Mouse (Mus musculus): Measurements from ENCODE around the gene Soat2.

Gene Soat2

DNA sequence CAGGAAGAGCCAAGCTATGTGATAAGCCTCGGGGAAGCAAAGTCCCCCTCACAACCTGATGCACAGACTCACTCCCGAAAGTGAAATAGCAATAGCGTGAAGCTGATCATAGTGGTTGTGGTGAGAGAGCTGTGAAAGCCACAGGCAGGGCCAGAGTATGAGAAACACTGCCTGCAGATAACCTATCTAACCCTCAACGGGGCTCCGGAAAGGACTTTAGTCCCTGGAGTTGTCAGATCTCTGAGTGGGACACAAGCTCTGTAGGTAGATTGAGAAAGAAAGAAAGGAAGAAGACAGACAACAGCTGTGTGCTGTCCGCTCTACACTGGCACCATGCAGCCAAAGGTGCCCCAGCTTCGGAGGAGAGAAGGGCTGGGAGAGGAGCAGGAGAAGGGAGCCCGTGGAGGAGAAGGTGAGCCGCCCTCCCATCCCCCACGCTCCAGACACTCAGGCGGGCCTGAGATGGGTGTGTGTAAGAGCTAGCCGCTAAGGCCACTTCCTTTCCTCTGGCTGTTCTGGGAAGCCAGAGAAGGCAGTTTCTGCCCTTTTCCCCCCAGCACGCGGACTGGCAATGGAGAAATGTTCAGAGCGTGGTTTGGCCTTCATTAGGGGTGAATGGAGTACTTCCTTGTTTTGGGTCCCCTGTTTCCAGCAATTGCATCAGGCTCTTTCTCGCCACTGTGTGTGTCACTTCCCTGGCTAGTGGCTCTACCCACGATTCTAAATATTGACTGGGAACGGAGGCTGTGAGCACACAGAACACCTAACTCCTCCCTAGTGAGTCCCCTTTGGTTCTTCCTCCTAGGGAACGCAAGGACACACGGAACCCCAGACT, at the start of gene Soat2:
TSS of gene Soat2 (plus strand) at position 226 of the 835 bp plus-strand sequence.
- in situ Hi-C loops (cut with MseI, MboI) = no loop called here

DNA sequence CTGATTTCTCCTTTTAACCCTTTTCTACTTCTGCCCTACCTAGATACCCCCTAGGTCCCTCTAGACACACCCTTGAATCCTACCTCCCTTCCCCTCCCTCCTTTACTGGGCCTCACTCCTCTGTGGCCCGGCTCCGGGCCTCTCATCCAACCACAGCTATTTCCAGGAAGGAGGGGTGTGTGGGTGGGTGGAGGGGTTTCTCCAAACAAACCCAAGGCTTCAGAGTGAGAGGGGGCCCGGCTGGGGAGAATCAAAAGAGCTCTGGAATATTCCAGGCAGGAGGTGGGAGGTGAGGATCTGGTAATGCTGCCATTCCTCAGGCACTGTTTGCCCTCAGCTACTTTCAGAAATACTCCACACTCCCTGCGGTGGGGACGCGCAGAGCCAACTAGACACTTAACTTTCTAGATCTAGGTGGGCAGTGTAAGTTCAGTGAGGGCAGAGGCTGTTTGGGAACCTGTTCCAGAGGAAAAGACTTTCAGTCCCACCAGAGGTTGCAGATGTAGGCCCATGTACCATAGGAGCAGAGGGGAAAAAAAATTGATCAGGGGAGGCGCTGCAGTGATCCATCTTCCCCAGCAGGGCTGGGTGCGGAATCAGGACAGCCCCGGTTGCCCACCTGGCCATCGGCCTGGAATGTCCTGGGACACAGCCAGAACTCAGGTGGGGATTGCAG, 49.2 kb upstream of the Soat2 start:
- in situ Hi-C loops (cut with MseI, MboI) = no loop called here

DNA sequence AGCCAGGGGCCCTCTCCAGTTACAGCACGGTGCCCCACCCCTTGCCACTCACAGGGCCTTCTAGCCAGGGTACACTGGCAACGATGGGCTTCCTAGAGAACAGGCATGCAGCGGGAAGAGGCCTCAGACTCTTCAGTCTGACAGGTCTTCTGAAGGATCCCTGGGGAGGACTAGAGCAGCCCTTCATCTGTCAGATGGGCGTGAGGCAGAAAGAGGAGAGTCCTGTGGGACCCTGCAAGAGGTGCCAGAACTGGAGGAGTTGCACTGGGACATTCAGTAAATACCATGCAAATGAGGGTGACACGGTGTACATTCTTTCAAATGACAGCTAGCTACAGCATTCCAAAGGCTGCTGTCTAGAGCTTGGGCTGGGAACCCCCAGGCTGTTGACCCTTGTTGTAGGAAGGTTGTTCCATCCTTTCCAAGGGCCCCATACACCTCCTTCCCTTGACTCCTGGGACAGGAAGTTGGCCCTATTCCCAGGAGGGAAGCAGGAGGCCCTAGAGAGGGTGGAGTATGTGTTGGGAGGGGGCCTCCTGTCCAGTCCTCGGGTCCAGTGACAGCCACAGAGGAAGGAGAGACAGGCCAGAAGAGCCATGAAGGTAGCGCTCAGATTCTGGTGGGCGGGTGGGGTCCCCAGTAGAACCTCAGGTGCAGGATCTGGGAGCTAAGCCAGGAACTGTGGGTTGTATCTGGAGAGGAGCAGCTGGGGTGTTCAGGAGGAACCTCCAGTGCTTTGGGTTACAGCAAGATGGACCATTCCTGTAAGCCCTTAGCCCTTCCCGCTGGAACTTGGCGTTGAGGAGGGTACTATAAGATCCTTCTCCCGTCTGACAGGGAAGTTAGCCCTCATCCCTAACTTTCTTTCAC, 48.4 kb upstream of the Soat2 start:
- in situ Hi-C loops (cut with MseI, MboI) = no loop called here

DNA sequence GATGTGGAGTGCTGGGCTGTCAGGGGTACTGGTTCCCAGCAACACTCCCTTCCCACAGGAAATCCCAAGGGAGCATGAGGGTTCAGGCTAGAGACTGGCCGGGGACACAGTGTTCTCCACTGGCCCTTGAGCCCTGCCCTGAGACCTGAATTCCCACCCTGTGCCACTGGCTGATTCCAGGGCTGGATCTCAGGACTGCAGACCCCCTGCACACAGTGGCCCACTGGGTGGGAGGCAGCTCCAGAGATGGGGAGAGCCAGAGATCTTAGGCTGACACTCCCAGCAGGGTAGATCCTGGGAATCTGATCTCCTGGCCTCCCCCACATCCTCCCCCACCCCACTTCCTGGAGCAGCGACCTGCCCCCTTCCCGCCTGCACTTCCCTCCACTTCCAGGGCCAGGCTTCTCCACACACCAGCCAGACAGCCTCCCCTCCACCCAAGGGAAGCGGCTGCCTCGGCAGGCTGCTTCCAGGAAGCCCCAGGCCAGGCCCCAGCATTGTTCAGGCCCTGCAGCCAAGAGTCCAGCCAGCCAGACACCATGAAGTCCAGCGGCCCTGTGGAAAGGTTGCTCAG, 47.7 kb upstream of the Soat2 start:
- in situ Hi-C loops (cut with MseI, MboI) = no loop called here

GRCm38 (mm10) chr15:102103371-102103946, 46.9 kb upstream of the Soat2 start:
- in situ Hi-C loops (cut with MseI, MboI) = no loop called here

DNA sequence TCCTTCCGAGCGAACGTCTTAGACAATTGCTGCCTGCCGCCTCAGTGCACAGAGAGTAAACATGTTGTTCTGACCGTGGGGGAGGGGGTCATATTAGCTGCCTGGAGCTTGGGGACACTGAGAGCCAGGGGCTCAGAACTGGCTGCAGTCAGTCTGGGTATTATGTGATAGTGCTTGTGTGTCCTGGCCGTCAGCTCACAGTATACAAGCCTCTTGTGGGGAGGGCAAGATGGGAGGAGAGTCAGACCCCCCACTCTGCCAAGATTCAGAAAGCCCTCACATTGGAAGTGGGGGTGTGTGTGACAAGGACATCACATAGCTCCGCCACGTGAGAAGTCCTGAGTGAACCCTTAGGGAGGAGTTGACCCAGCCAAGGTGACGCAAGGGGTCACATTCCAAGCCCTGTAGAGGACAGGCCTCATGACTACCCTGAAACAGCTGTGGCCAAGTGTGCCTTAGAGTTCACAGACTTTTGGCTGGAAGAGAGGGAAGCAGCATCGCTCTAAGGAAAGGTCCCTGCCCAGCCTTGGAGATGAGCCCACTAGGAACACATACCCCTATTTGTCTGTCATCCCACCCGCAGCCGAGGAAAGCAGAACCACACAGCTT, 46.3 kb upstream of the Soat2 start:
- in situ Hi-C loops (cut with MseI, MboI) = no loop called here

- in situ Hi-C loops (cut with MseI, MboI) = no loop called here
Measured at GRCm38 (mm10) chr15:102105360-102105759, 45.0 kb upstream of the Soat2 start.

DNA sequence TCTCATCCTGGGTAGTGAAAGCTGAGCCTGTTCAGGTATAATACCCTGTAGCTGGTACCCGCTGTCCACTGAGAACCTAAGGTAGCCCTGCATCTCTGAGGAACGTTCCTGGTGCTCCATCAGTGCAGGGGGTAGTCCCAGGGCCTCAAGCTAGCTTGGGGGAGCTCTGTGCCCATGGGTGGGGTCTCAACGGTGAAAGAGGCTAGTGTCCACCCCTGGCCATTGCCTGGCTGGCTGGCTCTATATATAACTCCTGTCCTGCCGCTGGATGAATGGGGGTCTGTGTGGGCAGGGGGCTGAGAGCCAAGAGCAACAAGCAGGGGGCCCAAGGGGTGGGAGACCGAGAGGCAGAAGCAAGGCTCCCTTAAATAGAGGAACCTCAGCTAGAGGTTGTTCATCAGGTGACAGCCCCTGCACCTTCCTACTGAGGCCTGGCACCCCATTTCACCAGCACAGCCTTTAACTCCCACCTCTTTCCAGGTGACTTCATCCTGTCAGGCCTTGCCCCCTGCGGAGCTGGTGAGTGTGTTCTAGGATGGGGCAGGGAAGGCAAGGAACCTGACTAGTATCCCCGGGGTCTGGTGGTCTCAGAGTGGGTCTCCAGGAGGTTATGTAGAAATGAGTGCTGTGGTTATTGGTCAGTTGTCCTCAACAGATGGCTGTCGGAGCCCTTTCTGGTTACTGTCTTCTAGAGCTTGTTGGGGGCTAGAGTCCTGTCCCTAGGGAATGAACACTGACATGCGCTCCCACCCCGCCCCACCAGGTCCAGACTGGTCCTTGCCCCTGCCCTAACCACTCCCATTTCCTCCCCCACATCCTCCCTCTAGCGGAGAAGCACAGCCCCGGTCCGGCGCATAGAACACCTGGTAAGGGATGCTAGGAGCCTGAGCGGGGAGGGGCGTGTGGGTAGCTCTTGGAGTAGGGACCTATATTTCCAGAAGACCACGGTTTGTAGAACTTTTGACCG, 44.3 kb upstream of the Soat2 start:
- in situ Hi-C loops (cut with MseI, MboI) = no loop called here

GRCm38 (mm10) chr15:102106754-102107456, 43.4 kb upstream of the Soat2 start:
- in situ Hi-C loops (cut with MseI, MboI) = no loop called here

- in situ Hi-C loops (cut with MseI, MboI) = no loop called here
Measured at GRCm38 (mm10) chr15:102107689-102108573, 42.4 kb upstream of the Soat2 start.

- in situ Hi-C loops (cut with MseI, MboI) = no loop called here
Measured at GRCm38 (mm10) chr15:102108651-102109525, 41.4 kb upstream of the Soat2 start.

DNA sequence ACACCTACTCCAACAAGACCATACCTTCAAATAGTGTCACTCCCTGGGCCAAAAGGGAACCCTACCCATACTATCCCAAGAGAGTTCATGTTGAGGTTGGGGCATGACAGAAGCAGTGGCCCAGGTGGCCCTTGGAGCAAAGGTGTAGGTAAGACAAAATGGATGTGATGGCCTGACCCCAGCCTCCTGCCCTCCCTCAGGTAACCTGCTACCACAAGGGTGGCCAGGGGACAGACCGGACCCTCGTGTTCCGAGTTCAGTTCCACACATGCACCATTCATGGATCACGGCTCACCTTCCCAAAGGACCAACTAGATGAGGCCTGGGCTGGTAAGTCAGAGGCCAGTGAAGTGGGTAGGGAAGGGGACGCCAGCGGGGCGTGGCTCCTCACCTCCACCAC, 40.1 kb upstream of the Soat2 start:
- in situ Hi-C loops (cut with MseI, MboI) = no loop called here

DNA sequence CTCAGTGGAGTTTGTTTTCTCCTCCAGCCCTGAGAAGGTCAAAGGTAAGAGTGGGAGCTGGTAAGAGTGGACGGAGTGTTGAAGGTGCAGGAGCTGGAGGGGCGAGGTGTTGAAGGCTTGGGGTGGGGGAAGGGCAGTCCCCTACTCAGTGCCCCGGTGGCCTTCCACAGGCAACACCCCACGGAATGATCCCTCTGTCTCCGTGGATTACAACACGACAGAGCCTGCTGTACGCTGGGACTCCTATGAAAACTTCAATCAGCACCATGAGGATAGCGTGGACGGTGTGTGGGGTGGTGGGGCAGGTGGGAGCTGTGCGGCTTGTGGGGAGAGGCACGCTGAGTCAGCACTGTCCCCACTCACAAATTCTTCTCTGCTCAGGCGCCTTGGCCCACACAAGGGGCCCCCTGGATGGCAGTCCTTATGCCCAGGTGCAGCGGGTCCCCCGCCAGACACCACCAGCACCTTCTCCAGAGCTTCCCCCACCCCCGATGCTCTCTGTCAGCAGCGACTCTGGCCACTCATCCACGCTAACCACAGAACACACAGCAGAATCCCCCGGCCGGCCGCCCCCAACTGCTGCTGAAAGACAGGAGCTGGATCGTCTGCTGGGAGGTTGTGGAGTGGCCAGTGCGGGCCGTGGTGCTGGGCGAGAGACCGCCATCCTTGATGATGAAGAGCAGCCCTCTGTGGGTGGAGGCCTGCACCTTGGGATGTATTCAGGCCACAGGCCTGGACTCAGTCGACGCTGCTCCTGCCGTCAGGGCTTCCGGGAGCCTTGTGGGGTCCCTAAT, 39.4 kb upstream of the Soat2 start:
- in situ Hi-C loops (cut with MseI, MboI) = no loop called here

GRCm38 (mm10) chr15:102111495-102111829, 38.9 kb upstream of the Soat2 start:
- in situ Hi-C loops (cut with MseI, MboI) = no loop called here

- in situ Hi-C loops (cut with MseI, MboI) = no loop called here
Measured at GRCm38 (mm10) chr15:102112181-102112580, 38.1 kb upstream of the Soat2 start.

DNA sequence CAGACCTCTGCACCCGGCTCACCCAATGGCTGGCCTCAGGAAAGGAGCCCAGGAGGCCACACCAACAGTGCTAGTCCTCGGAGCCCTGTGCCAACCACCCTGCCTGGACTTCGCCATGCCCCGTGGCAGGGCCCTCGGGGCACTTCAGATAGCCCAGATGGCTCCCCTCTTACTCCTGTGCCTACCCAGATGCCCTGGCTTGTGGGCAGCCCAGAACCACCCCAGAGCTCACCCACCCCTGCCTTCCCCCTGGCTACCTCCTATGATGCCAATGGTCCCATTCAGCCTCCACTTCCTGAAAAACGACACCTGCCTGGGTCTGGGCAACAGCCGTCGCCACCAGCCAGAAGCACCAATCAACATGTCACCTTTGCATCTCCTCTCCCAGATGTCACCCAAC, 37.5 kb upstream of the Soat2 start:
- in situ Hi-C loops (cut with MseI, MboI) = no loop called here

GRCm38 (mm10) chr15:102113674-102114073, 36.7 kb upstream of the Soat2 start:
- in situ Hi-C loops (cut with MseI, MboI) = no loop called here
